Mouse (Mus musculus) Patski (cell line): ENCODE data around the gene T2. TPM values are rescaled to one million over a fixed set of nuclear protein-coding genes. Genes with fewer than 3 reads are reported as not detected.
A peak's percentile ranks its signal among the peaks of the same experiment; 100 is the strongest.

ENCODE experiments used
- ATAC-seq: fragments of 100-300 bp; one replicate; pipeline ENCODE4 v1.8.0; 2021
- CTCF ChIA-PET: fragments of 350-600 bp; sonication (Branson Sonifier 250); formaldehyde crosslinking; loops from one replicate; lab custom pipeline; 2022; ENCODE audit warnings: inconsistent platforms; lab: Charles Lee
- POLR2A ChIA-PET: fragments of 350-600 bp; sonication (Branson Sonifier 250); formaldehyde crosslinking; loops from one replicate; lab custom pipeline; 2022; ENCODE audit warnings: antibody characterized with exemption, inconsistent platforms; lab: Charles Lee
- DNase-seq: peaks from one replicate; pipeline ENCODE4 v3.0.0-alpha.2; 2011; ENCODE audit warnings: low read depth, low spot score
- H3K27me3 ChIP-seq: fragments of 371-371 bp; one replicate; pipeline ENCODE4 v1.5.1; 2021
- CTCF ChIP-seq: fragments of 100-300 bp; IDR thresholded peaks from one replicate; pipeline ENCODE4 v1.5.1; 2021
- in situ Hi-C: fragments of 300-500 bp; cut with MboI; formaldehyde crosslinking; loops from 3 replicates; pipeline ENCODE4 v1.11.1; 2018; ENCODE audit warnings: low pct_unique_long_range_greater_than_20kb, mixed read lengths
- polyA plus RNA-seq: library from polyadenylated mRNA; unstranded; gene quantifications from one replicate; pipeline ENCODE4 v1.2.3, GENCODE M21; 2021

The T2 gene
- polyA plus RNA-seq, 1 experiment from 2014 or later: 0.05 TPM

- ChIA-PET POLR2A (no interaction called here), CTCF (no interaction called here)
- no peak for ATAC-seq
- in situ Hi-C loops: no loop called here
- no peak for DNase-seq
- H3K27me3 ChIP-seq: peaks cover 85% of the 10 kb centered on the region
- TF ChIP-seq CTCF: no peak
Measured at GRCm38 (mm10) chr17:8436184-8436583, 80.4 kb downstream of the T2 start.

GRCm38 (mm10) chr17:8444062-8444461 lies 88.3 kb downstream of the T2 start:
- POLR2A ChIA-PET: no interaction called here
- CTCF ChIA-PET: no interaction called here

DNA sequence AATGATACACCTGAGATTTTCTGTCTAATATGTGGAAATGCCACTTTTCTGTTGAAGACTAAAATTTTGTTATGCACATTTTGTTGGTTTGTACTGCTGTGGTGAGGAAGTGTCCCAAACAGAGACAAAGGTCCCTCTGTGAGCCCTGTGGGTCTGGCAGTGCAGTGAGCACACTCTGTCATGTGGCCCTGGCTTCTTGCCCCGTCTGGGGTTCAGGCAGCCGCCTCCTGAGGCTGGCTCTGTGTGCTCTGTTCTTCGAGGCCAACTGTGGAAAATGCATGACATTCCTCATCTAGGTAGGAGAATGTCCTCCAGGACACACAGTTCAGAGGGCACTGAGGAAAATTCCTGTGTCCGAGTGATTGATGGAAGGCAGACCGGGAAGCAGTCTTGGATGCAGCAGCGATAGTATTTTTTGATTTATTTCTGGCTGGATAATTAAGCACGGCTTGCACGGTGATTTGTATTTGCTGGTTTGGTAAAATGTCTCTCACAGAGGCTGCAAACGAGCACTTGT lies 91.9 kb downstream of the T2 start:
- CTCF ChIA-PET: no interaction called here
- TF ChIP-seq CTCF: no peak
- in situ Hi-C loops: no loop called here
- POLR2A ChIA-PET: no interaction called here
- DNase-seq (no peak), ATAC-seq (no peak)
- peaks cover 27% of the 10 kb centered on the region for H3K27me3 ChIP-seq

More at GRCm38 (mm10) chr17:8444062-8444461, 88.3 kb downstream of the T2 start:
- ATAC-seq (no peak), DNase-seq (no peak)
- in situ Hi-C loops: no loop called here
- H3K27me3 ChIP-seq: peaks cover 50% of the 10 kb centered on the region
- TF ChIP-seq CTCF: no peak

GRCm38 (mm10) chr17:8448324-8448723 lies 92.5 kb downstream of the T2 start:
- peaks cover 30% of the 10 kb centered on the region for H3K27me3 ChIP-seq
- ChIA-PET POLR2A (no interaction called here), CTCF (no interaction called here)
- in situ Hi-C loops: no loop called here
- peak; percentile 36 for TF ChIP-seq CTCF
- DNase-seq (no peak), ATAC-seq (no peak)

- ATAC-seq (no peak), DNase-seq (no peak)
- POLR2A ChIA-PET: no interaction called here
- in situ Hi-C loops: no loop called here
- H3K27me3 ChIP-seq: peaks cover 17% of the 10 kb centered on the region
- no peak for TF ChIP-seq CTCF
- CTCF ChIA-PET: no interaction called here
Measured at GRCm38 (mm10) chr17:8455196-8455595, 99.4 kb downstream of the T2 start.

DNA sequence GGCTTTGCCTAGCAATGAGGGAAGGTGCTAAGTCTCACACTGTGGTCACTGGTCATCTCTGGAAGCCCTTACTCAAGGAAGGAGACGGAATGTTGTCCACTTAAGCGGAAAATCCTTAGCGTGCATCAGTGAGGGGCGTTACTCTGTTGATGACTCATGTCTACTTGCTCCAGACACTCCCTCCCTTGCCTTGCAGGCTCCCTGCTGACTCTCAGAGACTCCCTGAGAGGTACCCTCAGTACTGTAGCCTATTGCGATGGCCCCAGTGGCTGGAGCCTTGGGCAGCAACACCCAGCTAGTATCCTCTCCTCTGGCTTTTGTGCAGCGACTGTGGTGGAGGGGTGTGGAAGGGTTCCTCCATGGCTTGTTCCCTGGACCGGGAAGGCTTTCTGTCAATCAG lies 99.8 kb downstream of the T2 start:
- ATAC-seq (peak; percentile 73), DNase-seq (no peak)
- no peak for TF ChIP-seq CTCF
- ChIA-PET CTCF (no interaction called here), POLR2A (no interaction called here)
- in situ Hi-C loops: no loop called here
- peaks cover 19% of the 10 kb centered on the region for H3K27me3 ChIP-seq

DNA sequence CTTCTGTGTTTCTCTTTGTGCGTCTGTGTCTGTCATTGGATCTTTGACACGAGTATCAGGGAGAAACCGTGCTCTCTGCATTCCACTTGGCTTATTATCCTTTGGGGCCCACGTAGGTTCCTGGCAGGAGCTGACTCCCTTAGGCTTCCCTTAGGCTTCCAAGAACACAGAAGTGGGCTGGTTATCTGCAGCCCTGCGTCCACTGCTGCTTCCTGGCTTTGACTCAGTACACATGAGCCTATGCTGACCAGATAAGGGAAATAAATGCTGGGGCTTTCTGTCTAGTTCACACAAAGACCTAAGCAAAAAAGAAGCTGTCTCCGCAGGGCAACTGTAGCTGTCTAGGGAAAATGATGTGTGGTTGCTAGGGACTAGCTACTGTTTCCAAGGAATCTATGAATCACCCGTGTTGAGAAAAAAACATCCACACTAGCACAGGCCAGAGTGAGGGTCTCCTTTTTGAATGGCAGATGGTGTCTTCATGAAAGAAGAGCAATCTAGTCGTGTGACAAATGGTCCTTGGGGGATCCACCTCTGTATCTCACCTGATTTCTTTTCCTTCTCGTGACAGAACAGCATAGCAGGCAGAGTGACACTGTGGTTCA lies 101.2 kb downstream of the T2 start:
- no peak for DNase-seq
- CTCF ChIA-PET: interaction anchor here (1.0 kb wide), 1 partner anchor 192 kb away, joined by 3 read pairs; no protein-coding TSS in a partner anchor
- no peak for TF ChIP-seq CTCF

GRCm38 (mm10) chr17:8461568-8461967 lies 105.8 kb downstream of the T2 start:
- H3K27me3 ChIP-seq: peaks cover 38% of the 10 kb centered on the region
- ATAC-seq: no peak
- in situ Hi-C loops: no loop called here
- CTCF ChIA-PET: interaction anchor here (0.9 to 1.5 kb wide), 6 partner anchors 9 to 204 kb away, joined by 3 to 5 read pairs (median 3); no protein-coding TSS in a partner anchor
- POLR2A ChIA-PET: no interaction called here
- TF ChIP-seq CTCF: peak; percentile 90
- no peak for DNase-seq

More for the DNA sequence above, 101.2 kb downstream of the T2 start:
- peaks cover 31% of the 10 kb centered on the region for H3K27me3 ChIP-seq
- no peak for ATAC-seq
- in situ Hi-C loops: no loop called here
- POLR2A ChIA-PET: no interaction called here

- H3K27me3 ChIP-seq: peaks cover 41% of the 10 kb centered on the region
- ChIA-PET POLR2A (no interaction called here), CTCF (no interaction called here)
- TF ChIP-seq CTCF: peak; percentile 73
- DNase-seq: no peak
- peak; percentile 61 for ATAC-seq
- in situ Hi-C loops: no loop called here
Measured at GRCm38 (mm10) chr17:8463482-8464128, 107.8 kb downstream of the T2 start.

DNA sequence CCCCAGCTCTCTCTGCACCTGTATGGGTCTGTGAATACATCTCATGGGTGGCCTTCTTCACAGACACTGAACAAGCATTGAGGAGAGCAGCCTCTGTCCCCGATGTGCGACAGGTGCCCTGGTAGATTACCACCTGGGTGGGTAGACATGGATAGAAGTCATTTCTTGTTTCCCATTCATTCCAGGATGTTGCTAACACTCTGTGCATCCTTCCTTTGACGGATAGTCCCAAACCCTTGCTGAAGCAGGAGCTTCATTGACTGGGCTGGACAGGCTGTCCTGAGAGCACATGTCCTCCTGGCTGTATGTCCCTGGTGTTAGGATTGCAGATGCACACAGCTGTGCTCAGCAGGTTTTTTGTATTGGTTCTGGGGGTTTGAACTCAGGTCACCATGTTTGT lies 112.0 kb downstream of the T2 start:
- in situ Hi-C loops: loop anchor here (5.0 kb wide), 2 partner anchors 55 to 125 kb away; no protein-coding TSS in a partner anchor
- ChIA-PET CTCF (interaction anchor here (1.0 to 4.0 kb wide), 5 partner anchors 16 to 126 kb away, joined by 3 to 37 read pairs (median 3); no protein-coding TSS in a partner anchor), POLR2A (no interaction called here)
- DNase-seq (no peak), ATAC-seq (no peak)
- peaks cover 54% of the 10 kb centered on the region for H3K27me3 ChIP-seq
- TF ChIP-seq CTCF: no peak
